Mouse (Mus musculus): ENCODE results near the gene Thsd4. TPM values are rescaled to one million over a fixed set of nuclear protein-coding genes. Genes with fewer than 3 reads are reported as not detected.

The Thsd4 gene
- polyA plus RNA-seq, 1 experiment from 2014 or later, result 5.1 TPM

GRCm38 (mm10) chr9:60307469-60307868 lies 214.4 kb downstream of the Thsd4 start:
- Histone ChIP-seq H3K4me1 (replicated peaks; ENCODE audit: control insufficient read depth, insufficient read depth, low read length) (0 out of 2 replicates have a peak, but pooled peaks cover 3% of the 10 kb centered on the region), H3K4me2 (replicated peaks; ENCODE audit: low read depth, low read length) (no peak overlapping the region), H3K27me3 (ENCODE audit: control insufficient read depth, insufficient read depth, low read length) (no peaks in the 10 kb centered on the region), H3K9ac (ENCODE audit: low read depth, low read length) (no peak overlapping the region), H3K27ac (ENCODE audit: low read depth, low read length) (no peak overlapping the region), H3K36me3 (ENCODE audit: control insufficient read depth, insufficient read depth, low read length) (no peaks in the 10 kb centered on the region), H3K4me3 (ENCODE audit: low read depth, low read length) (no peak overlapping the region), H3K9me3 (ENCODE audit: control insufficient read depth, low read length) (no peaks in the 10 kb centered on the region)
- WGBS, result 85% methylated on average over 5 of the region's 5 CpGs
- no peak for DNase-seq (ENCODE audit: low spot score)
- ATAC-seq (ENCODE audit: low FRiP score), result no peak

- no peak for DNase-seq (ENCODE audit: low spot score)
- H3K9me3 ChIP-seq (ENCODE audit: control insufficient read depth, low read length), result no peaks in the 10 kb centered on the region
- H3K36me3 ChIP-seq (ENCODE audit: control insufficient read depth, insufficient read depth, low read length), result no peaks in the 10 kb centered on the region
- no peak overlapping the region for H3K4me3 ChIP-seq (ENCODE audit: low read depth, low read length)
- ATAC-seq (ENCODE audit: low FRiP score), result no peak
- H3K4me2 ChIP-seq (replicated peaks; ENCODE audit: low read depth, low read length), result no peak overlapping the region
- no peaks in the 10 kb centered on the region for H3K27me3 ChIP-seq (ENCODE audit: control insufficient read depth, insufficient read depth, low read length)
- no peak overlapping the region for H3K27ac ChIP-seq (ENCODE audit: low read depth, low read length)
- WGBS, result 86% methylated on average over 4 of the region's 4 CpGs
- no peak overlapping the region for H3K9ac ChIP-seq (ENCODE audit: low read depth, low read length)
- 0 out of 2 replicates have a peak, but pooled peaks cover 3% of the 10 kb centered on the region for H3K4me1 ChIP-seq (replicated peaks; ENCODE audit: control insufficient read depth, insufficient read depth, low read length)
These were observed 215.6 kb downstream of the Thsd4 start for GRCm38 (mm10) chr9:60306241-60306640.

- Histone ChIP-seq H3K27me3 (ENCODE audit: control insufficient read depth, insufficient read depth, low read length) (no peaks in the 10 kb centered on the region), H3K27ac (ENCODE audit: low read depth, low read length) (no peak overlapping the region), H3K4me2 (replicated peaks; ENCODE audit: low read depth, low read length) (no peak overlapping the region), H3K9ac (ENCODE audit: low read depth, low read length) (no peak overlapping the region), H3K9me3 (ENCODE audit: control insufficient read depth, low read length) (no peaks in the 10 kb centered on the region), H3K4me3 (ENCODE audit: low read depth, low read length) (no peak overlapping the region), H3K36me3 (ENCODE audit: control insufficient read depth, insufficient read depth, low read length) (no peaks in the 10 kb centered on the region), H3K4me1 (replicated peaks; ENCODE audit: control insufficient read depth, insufficient read depth, low read length) (0 out of 2 replicates have a peak, but pooled peaks cover 3% of the 10 kb centered on the region)
- 97% methylated on average over 2 of the region's 2 CpGs for whole genome bisulfite sequencing
- DNase-seq (ENCODE audit: low spot score), result no peak
- ATAC-seq (ENCODE audit: low FRiP score), result no peak
These were observed 216.5 kb downstream of the Thsd4 start for GRCm38 (mm10) chr9:60305204-60305840.

GRCm38 (mm10) chr9:60296276-60296675 lies 225.6 kb downstream of the Thsd4 start:
- H3K4me3 ChIP-seq (ENCODE audit: low read depth, low read length), result no peak overlapping the region
- no peaks in the 10 kb centered on the region for H3K27me3 ChIP-seq (ENCODE audit: control insufficient read depth, insufficient read depth, low read length)
- 95% methylated on average over 2 of the region's 2 CpGs for WGBS
- H3K27ac ChIP-seq (ENCODE audit: low read depth, low read length), result no peak overlapping the region
- no peak for DNase-seq (ENCODE audit: low spot score)
- ATAC-seq (ENCODE audit: low FRiP score), result no peak
- no peak overlapping the region for H3K9ac ChIP-seq (ENCODE audit: low read depth, low read length)
- H3K4me2 ChIP-seq (replicated peaks; ENCODE audit: low read depth, low read length), result no peak overlapping the region
- no peaks in the 10 kb centered on the region for H3K36me3 ChIP-seq (ENCODE audit: control insufficient read depth, insufficient read depth, low read length)
- H3K9me3 ChIP-seq (ENCODE audit: control insufficient read depth, low read length), result no peaks in the 10 kb centered on the region
- peaks cover 2% of the 10 kb centered on the region; the same call in 1 of the 2 replicates for H3K4me1 ChIP-seq (replicated peaks; ENCODE audit: control insufficient read depth, insufficient read depth, low read length)

GRCm38 (mm10) chr9:60295199-60295598 lies 226.6 kb downstream of the Thsd4 start:
- Histone ChIP-seq H3K9me3 (ENCODE audit: control insufficient read depth, low read length) (no peaks in the 10 kb centered on the region), H3K4me1 (replicated peaks; ENCODE audit: control insufficient read depth, insufficient read depth, low read length) (peaks cover 2% of the 10 kb centered on the region; the same call in 1 of the 2 replicates), H3K4me3 (ENCODE audit: low read depth, low read length) (no peak overlapping the region), H3K9ac (ENCODE audit: low read depth, low read length) (no peak overlapping the region), H3K27ac (ENCODE audit: low read depth, low read length) (no peak overlapping the region), H3K4me2 (replicated peaks; ENCODE audit: low read depth, low read length) (no peak overlapping the region), H3K27me3 (ENCODE audit: control insufficient read depth, insufficient read depth, low read length) (no peaks in the 10 kb centered on the region), H3K36me3 (ENCODE audit: control insufficient read depth, insufficient read depth, low read length) (no peaks in the 10 kb centered on the region)
- no peak for DNase-seq (ENCODE audit: low spot score)
- 56% methylated on average over 6 of the region's 6 CpGs for WGBS
- no peak for ATAC-seq (ENCODE audit: low FRiP score)

- H3K36me3 ChIP-seq (ENCODE audit: control insufficient read depth, insufficient read depth, low read length), result no peaks in the 10 kb centered on the region
- no peak for ATAC-seq (ENCODE audit: low FRiP score)
These were observed 228.7 kb downstream of the Thsd4 start for GRCm38 (mm10) chr9:60293129-60293528.

GRCm38 (mm10) chr9:60290780-60291179 lies 231.1 kb downstream of the Thsd4 start:
- no peaks in the 10 kb centered on the region for H3K27me3 ChIP-seq (ENCODE audit: control insufficient read depth, insufficient read depth, low read length)
- ATAC-seq (ENCODE audit: low FRiP score) (no peak), DNase-seq (ENCODE audit: low spot score) (no peak)
- no peak overlapping the region for H3K4me3 ChIP-seq (ENCODE audit: low read depth, low read length)
- no peak overlapping the region for H3K27ac ChIP-seq (ENCODE audit: low read depth, low read length)
- no peaks in the 10 kb centered on the region for H3K9me3 ChIP-seq (ENCODE audit: control insufficient read depth, low read length)
- peaks cover 2% of the 10 kb centered on the region; the same call in 1 of the 2 replicates for H3K4me1 ChIP-seq (replicated peaks; ENCODE audit: control insufficient read depth, insufficient read depth, low read length)
- no peak overlapping the region for H3K4me2 ChIP-seq (replicated peaks; ENCODE audit: low read depth, low read length)
- no peaks in the 10 kb centered on the region for H3K36me3 ChIP-seq (ENCODE audit: control insufficient read depth, insufficient read depth, low read length)
- 81% methylated on average over 8 of the region's 8 CpGs for WGBS
- no peak overlapping the region for H3K9ac ChIP-seq (ENCODE audit: low read depth, low read length)

More at GRCm38 (mm10) chr9:60293129-60293528, 228.7 kb downstream of the Thsd4 start:
- H3K27ac ChIP-seq (ENCODE audit: low read depth, low read length), result no peak overlapping the region
- H3K9ac ChIP-seq (ENCODE audit: low read depth, low read length), result no peak overlapping the region
- no peak for DNase-seq (ENCODE audit: low spot score)
- WGBS, result 74% methylated on average over 6 of the region's 6 CpGs
- peaks cover 2% of the 10 kb centered on the region; the same call in 1 of the 2 replicates for H3K4me1 ChIP-seq (replicated peaks; ENCODE audit: control insufficient read depth, insufficient read depth, low read length)
- H3K4me2 ChIP-seq (replicated peaks; ENCODE audit: low read depth, low read length), result no peak overlapping the region
- H3K27me3 ChIP-seq (ENCODE audit: control insufficient read depth, insufficient read depth, low read length), result no peaks in the 10 kb centered on the region
- H3K9me3 ChIP-seq (ENCODE audit: control insufficient read depth, low read length), result no peaks in the 10 kb centered on the region
- no peak overlapping the region for H3K4me3 ChIP-seq (ENCODE audit: low read depth, low read length)

GRCm38 (mm10) chr9:60288789-60289188 lies 233.1 kb downstream of the Thsd4 start:
- no peak for DNase-seq (ENCODE audit: low spot score)
- WGBS, result 76% methylated on average over 12 of the region's 12 CpGs
- H3K27me3 ChIP-seq (ENCODE audit: control insufficient read depth, insufficient read depth, low read length), result no peaks in the 10 kb centered on the region
- no peak overlapping the region for H3K4me2 ChIP-seq (replicated peaks; ENCODE audit: low read depth, low read length)
- no peak for ATAC-seq (ENCODE audit: low FRiP score)
- no peak overlapping the region for H3K9ac ChIP-seq (ENCODE audit: low read depth, low read length)
- H3K9me3 ChIP-seq (ENCODE audit: control insufficient read depth, low read length), result no peaks in the 10 kb centered on the region
- H3K4me3 ChIP-seq (ENCODE audit: low read depth, low read length), result no peak overlapping the region
- no peaks in the 10 kb centered on the region for H3K4me1 ChIP-seq (replicated peaks; ENCODE audit: control insufficient read depth, insufficient read depth, low read length)
- no peak overlapping the region for H3K27ac ChIP-seq (ENCODE audit: low read depth, low read length)
- H3K36me3 ChIP-seq (ENCODE audit: control insufficient read depth, insufficient read depth, low read length), result no peaks in the 10 kb centered on the region

GRCm38 (mm10) chr9:60286390-60286789 lies 235.5 kb downstream of the Thsd4 start:
- no peak overlapping the region for H3K4me2 ChIP-seq (replicated peaks; ENCODE audit: low read depth, low read length)
- no peaks in the 10 kb centered on the region for H3K36me3 ChIP-seq (ENCODE audit: control insufficient read depth, insufficient read depth, low read length)
- DNase-seq (ENCODE audit: low spot score), result no peak
- WGBS, result 89% methylated on average over 3 of the region's 3 CpGs
- no peak overlapping the region for H3K9ac ChIP-seq (ENCODE audit: low read depth, low read length)
- ATAC-seq (ENCODE audit: low FRiP score), result no peak
- no peaks in the 10 kb centered on the region for H3K4me1 ChIP-seq (replicated peaks; ENCODE audit: control insufficient read depth, insufficient read depth, low read length)
- no peak overlapping the region for H3K4me3 ChIP-seq (ENCODE audit: low read depth, low read length)
- no peaks in the 10 kb centered on the region for H3K27me3 ChIP-seq (ENCODE audit: control insufficient read depth, insufficient read depth, low read length)
- no peak overlapping the region for H3K27ac ChIP-seq (ENCODE audit: low read depth, low read length)
- no peaks in the 10 kb centered on the region for H3K9me3 ChIP-seq (ENCODE audit: control insufficient read depth, low read length)

All from hindbrain, embryonic 11.5 days (tissue).